Mouse (Mus musculus) frontal cortex, adult 2 months (tissue): ENCODE data around the gene Fat2. TPM values are rescaled to one million over a fixed set of nuclear protein-coding genes. Genes with fewer than 3 reads are reported as not detected.

Experiments
- DNase-seq, 2 experiments: peaks; one replicate each; pipeline ENCODE4 v3.0.0; 2022; ENCODE audit warnings: low spot score in 1 of 2; ENCODE audit errors: extremely low spot score in 1 of 2
- polyA plus RNA-seq: library from polyadenylated mRNA; depleted of rRNA; stranded (reverse); fragments of >200 nt; gene quantifications from 2 replicates; pipeline ENCODE4 v1.2.3, GENCODE M21; 2012

The Fat2 gene
- polyA plus RNA-seq, 1 experiment = 0.06 TPM

- DNase-seq = no peak
These were observed 2.3 kb downstream of the Fat2 start for GRCm38 (mm10) chr11:55334063-55334462.

- no peak for DNase-seq
These were observed 6.2 kb downstream of the Fat2 start for GRCm38 (mm10) chr11:55329868-55330772.

GRCm38 (mm10) chr11:55327558-55328409, 8.6 kb downstream of the Fat2 start:
- no peak for DNase-seq

- no peak for DNase-seq
These were observed 9.3 kb downstream of the Fat2 start for GRCm38 (mm10) chr11:55327111-55327510.

- no peak for DNase-seq
These were observed 10.2 kb downstream of the Fat2 start for GRCm38 (mm10) chr11:55326211-55326610.

- DNase-seq = peak; percentile 64 to 84
These were observed 12.5 kb downstream of the Fat2 start for GRCm38 (mm10) chr11:55323854-55324253.

- DNase-seq = no peak
These were observed 15.4 kb downstream of the Fat2 start for GRCm38 (mm10) chr11:55320990-55321389.

GRCm38 (mm10) chr11:55315966-55316365, 20.4 kb downstream of the Fat2 start:
- no peak for DNase-seq

GRCm38 (mm10) chr11:55314704-55315047, 21.7 kb downstream of the Fat2 start:
- no peak for DNase-seq

GRCm38 (mm10) chr11:55313768-55314703, 22.3 kb downstream of the Fat2 start:
- no peak for DNase-seq

- no peak for DNase-seq
These were observed 34.0 kb downstream of the Fat2 start for GRCm38 (mm10) chr11:55302350-55302749.

- DNase-seq = no peak
These were observed 43.2 kb downstream of the Fat2 start for GRCm38 (mm10) chr11:55293179-55293578.

- no peak for DNase-seq
These were observed 44.5 kb downstream of the Fat2 start for GRCm38 (mm10) chr11:55291901-55292300.

- peak in 1 of 2 experiments; percentile 14 for DNase-seq
These were observed 46.4 kb downstream of the Fat2 start for GRCm38 (mm10) chr11:55289851-55290391.

- DNase-seq = peak in 1 of 2 experiments; percentile 55
These were observed 61.6 kb downstream of the Fat2 start for GRCm38 (mm10) chr11:55274756-55275155.

GRCm38 (mm10) chr11:55268580-55268979, 67.8 kb downstream of the Fat2 start:
- DNase-seq = peak in 1 of 2 experiments; percentile 41

GRCm38 (mm10) chr11:55265647-55266046, 70.7 kb downstream of the Fat2 start:
- peak in 1 of 2 experiments; percentile 13 for DNase-seq

GRCm38 (mm10) chr11:55264318-55264717, 72.0 kb downstream of the Fat2 start:
- DNase-seq = no peak

- peak in 1 of 2 experiments; percentile 17 for DNase-seq
These were observed 74.4 kb downstream of the Fat2 start for GRCm38 (mm10) chr11:55262000-55262399.

- no peak for DNase-seq
These were observed 75.3 kb downstream of the Fat2 start for GRCm38 (mm10) chr11:55261105-55261504.
